Mouse (Mus musculus) liver, embryonic 14.5 days (tissue): Measurements from ENCODE around the gene Ppm1d.

Experiments used
- CTCF ChIP-seq: IDR thresholded peaks from 2 replicates; pipeline ENCODE4 v1.5.1; 2016; ENCODE audit warnings: antibody characterized with exemption, low read depth, control low read depth
- EP300 ChIP-seq: IDR thresholded peaks from 2 replicates; pipeline ENCODE4 v1.6.1; 2016; ENCODE audit warnings: antibody characterized with exemption, low read depth

DNA sequence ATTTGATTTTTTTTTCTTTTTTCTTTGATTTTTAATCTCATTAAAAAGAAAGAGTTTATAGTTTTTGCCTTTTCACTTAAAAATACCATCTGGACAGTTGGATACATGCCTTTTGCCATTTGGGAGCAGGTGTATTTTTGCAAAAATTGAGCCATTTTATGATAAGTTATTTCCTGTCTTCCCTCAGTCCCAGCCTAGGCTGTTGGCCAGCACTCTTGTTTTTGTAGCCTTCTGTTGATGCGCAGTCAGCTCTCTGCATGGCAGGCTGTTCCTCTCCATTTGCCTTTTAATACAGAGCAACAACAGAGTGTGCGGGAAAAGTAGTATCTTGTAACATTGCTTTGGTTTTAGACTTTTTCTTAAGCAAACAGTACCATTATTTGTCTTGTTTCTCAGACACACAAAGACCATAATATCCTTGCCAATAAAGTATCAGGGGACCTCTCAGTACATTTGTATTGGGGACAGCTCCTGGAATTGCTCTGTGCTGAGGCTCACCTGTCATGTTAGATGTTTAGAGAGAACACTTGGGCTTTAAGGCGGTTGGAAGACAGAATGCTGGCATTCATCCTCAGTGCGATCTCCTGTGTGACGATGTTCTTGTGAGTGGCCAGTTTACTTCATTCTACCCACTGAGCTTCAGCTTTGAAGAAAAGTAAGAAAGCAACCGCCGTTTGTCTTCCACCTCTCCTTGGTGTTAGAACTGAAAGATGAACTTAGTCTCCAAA is 18.3 kb downstream of the Ppm1d start:
- TF ChIP-seq CTCF (no peak), EP300 (no peak)
